8 mouse cellular contexts compared by ENCODE assay signal in genomic region chr4:62515490-62515889, GRCm38 (mm10). TPM values are rescaled to one million over a fixed set of nuclear protein-coding genes. Genes with fewer than 3 reads are reported as not detected.
DNase-seq lines count a peak whose midpoint lies in the region; ATAC-seq and TF ChIP-seq lines count a peak whose summit lies in the region.

No protein-coding gene starts in this region.

- peak overlapping the region; percentile 95 for H3K27ac ChIP-seq in cerebellum, adult 2 months (ENCODE audit: insufficient read depth, low read length)

- peaks cover 24% of the 10 kb centered on the region for H3K4me1 ChIP-seq in cerebellum, adult 2 months (ENCODE audit: control insufficient read depth, insufficient read depth, low read length)
- H3K4me1 ChIP-seq in lung, adult 2 months (ENCODE audit: control insufficient read depth, insufficient read depth, low read length) = peaks cover 6% of the 10 kb centered on the region; the same call in 1 of the 2 replicates

- peak overlapping the region; percentile 20 for H3K4me3 ChIP-seq in cerebellum, adult 2 months (replicated peaks; ENCODE audit: insufficient read depth, low read depth, low read length)
- H3K4me3 ChIP-seq in lung, adult 2 months (replicated peaks; ENCODE audit: extremely low read depth, low read depth, low read length) = no peak overlapping the region

- ATAC-seq in erythroid progenitor cell, adult 5-6 weeks (replicated peaks; ENCODE audit: low FRiP score, poor library complexity, severe bottlenecking) = peak; percentile 22
- ATAC-seq in megakaryocyte progenitor cell, adult 5-6 weeks (replicated peaks; ENCODE audit: poor library complexity) = peak; percentile 27

- no peaks in the 10 kb centered on the region for H3K27me3 ChIP-seq in cerebellum, adult 2 months (ENCODE audit: control insufficient read depth, insufficient read depth, low read length)

- TF ChIP-seq CTCF in cerebellum, adult 2 months (IDR thresholded peaks at IDR 0.05; ENCODE audit: borderline replicate concordance, insufficient read depth, low read depth, low read length) = no peak
- TF ChIP-seq CTCF in lung, adult 2 months (IDR thresholded peaks at IDR 0.05; ENCODE audit: insufficient read depth, low read length) = no peak

- WGBS in cerebellum, adult 2 months = 16% methylated on average over 3 of the region's 3 CpGs
- 36% methylated on average over 3 of the region's 3 CpGs for WGBS in lung, adult 2 months

- DNase-seq in cerebellum, adult 2 months = peak in 1 of 2 experiments; percentile 66
- DNase-seq in cerebellum, adult 8-10 months = no peak
- DNase-seq in lung, adult 2 months = no peak
- no peak for DNase-seq in lung, postnatal 14 days
- no peak for DNase-seq in layer of hippocampus, adult 8-10 months (ENCODE audit: low spot score in 2 of 2)
- no peak for DNase-seq in kidney, adult 18-20 months

- TF ChIP-seq POLR2A in cerebellum, adult 2 months (IDR thresholded peaks at IDR 0.05; ENCODE audit: borderline replicate concordance, insufficient read depth, low read length) = no peak
- 0 out of 2 replicates have a peak, but pooled peaks have one; percentile 15 for TF ChIP-seq POLR2A in lung, adult 2 months (IDR thresholded peaks at IDR 0.05; ENCODE audit: borderline replicate concordance, extremely low read depth, low read depth, low read length)

RNA-seq across cellular contexts. Expression of gene Alad, which starts 4.2 kb away (rescaled TPM):
- 64.4 and 72.3 TPM in 2 replicates for polyA plus RNA-seq in cerebellum, adult 2 months (2012; rRNA removed)
- polyA plus RNA-seq in lung, adult 2 months (2012; rRNA removed) = 139 and 141 TPM in 2 replicates
- total RNA-seq in erythroid progenitor cell, adult 5-6 weeks (2015; ENCODE audit: low replicate concordance) = 510 and 532 TPM in 2 replicates
- total RNA-seq in erythroid progenitor cell, adult 5-6 weeks (2017; ENCODE audit: low replicate concordance) = 271 and 392 TPM in 2 replicates
- 33.6 and 50.9 TPM in 2 replicates for total RNA-seq in megakaryocyte progenitor cell, adult 5-6 weeks (2015)
- 24.1 and 25.0 TPM in 2 replicates for total RNA-seq in megakaryocyte progenitor cell, adult 5-6 weeks (2017)
- 10 to 100 TPM; 28.4 to 34.6 (median 30.9) TPM for total RNA-seq in layer of hippocampus, adult 8-10 months (2022)

RNA-seq across cellular contexts. Expression of gene Pole3, which starts 9.4 kb away (rescaled TPM):
- 31.0 and 34.5 TPM in 2 replicates for polyA plus RNA-seq in cerebellum, adult 2 months (2012; rRNA removed)
- polyA plus RNA-seq in lung, adult 2 months (2012; rRNA removed) = 8.9 and 16.1 TPM in 2 replicates
- 45.4 and 74.2 TPM in 2 replicates for total RNA-seq in erythroid progenitor cell, adult 5-6 weeks (2015; ENCODE audit: low replicate concordance)
- 51.3 and 53.0 TPM in 2 replicates for total RNA-seq in erythroid progenitor cell, adult 5-6 weeks (2017; ENCODE audit: low replicate concordance)
- total RNA-seq in megakaryocyte progenitor cell, adult 5-6 weeks (2015) = 56.8 and 60.9 TPM in 2 replicates
- 80.7 TPM in 2 replicates for total RNA-seq in megakaryocyte progenitor cell, adult 5-6 weeks (2017)
- total RNA-seq in layer of hippocampus, adult 8-10 months (2022) = 10 to 100 TPM; 27.5 to 29.7 (median 27.9) TPM

RNA-seq across cellular contexts. Expression of gene 4933430I17Rik, which starts 9.7 kb away (rescaled TPM):
- 0.52 and 0.72 TPM in 2 replicates for polyA plus RNA-seq in cerebellum, adult 2 months (2012; rRNA removed)
- 0.08 and 0.15 TPM in 2 replicates for polyA plus RNA-seq in lung, adult 2 months (2012; rRNA removed)
- not detected in 2 replicates for total RNA-seq in erythroid progenitor cell, adult 5-6 weeks (2015; ENCODE audit: low replicate concordance)
- 0.90 TPM in 1 of 2 replicates, not detected in the other for total RNA-seq in erythroid progenitor cell, adult 5-6 weeks (2017; ENCODE audit: low replicate concordance)
- total RNA-seq in megakaryocyte progenitor cell, adult 5-6 weeks (2015) = 0.27 TPM in 1 of 2 replicates, not detected in the other
- 0.08 and 1.4 TPM in 2 replicates for total RNA-seq in megakaryocyte progenitor cell, adult 5-6 weeks (2017)
- total RNA-seq in layer of hippocampus, adult 8-10 months (2022) = under 1 TPM in 3 of 4 experiments, not detected in 1; 0.23 to 0.59 (median 0.55) TPM

RNA-seq across cellular contexts. Expression of gene Hdhd3, which starts 12.2 kb away (rescaled TPM):
- polyA plus RNA-seq in cerebellum, adult 2 months (2012; rRNA removed) = 9.3 and 9.7 TPM in 2 replicates
- polyA plus RNA-seq in lung, adult 2 months (2012; rRNA removed) = 10.0 and 14.1 TPM in 2 replicates
- total RNA-seq in erythroid progenitor cell, adult 5-6 weeks (2015; ENCODE audit: low replicate concordance) = not detected in 2 replicates
- not detected in 2 replicates for total RNA-seq in erythroid progenitor cell, adult 5-6 weeks (2017; ENCODE audit: low replicate concordance)
- 1.1 and 3.3 TPM in 2 replicates for total RNA-seq in megakaryocyte progenitor cell, adult 5-6 weeks (2015)
- total RNA-seq in megakaryocyte progenitor cell, adult 5-6 weeks (2017) = 0.92 and 2.5 TPM in 2 replicates
- total RNA-seq in layer of hippocampus, adult 8-10 months (2022) = 10 to 100 TPM in 1 of 4 experiments, 1 to 10 TPM in 3; 8.6 to 11.5 (median 9.6) TPM

RNA-seq across cellular contexts. Expression of gene Bspry, which starts 35.6 kb away (rescaled TPM):
- polyA plus RNA-seq in cerebellum, adult 2 months (2012; rRNA removed) = 1.2 and 1.3 TPM in 2 replicates
- polyA plus RNA-seq in lung, adult 2 months (2012; rRNA removed) = 26.0 and 31.0 TPM in 2 replicates
- not detected in 2 replicates for total RNA-seq in erythroid progenitor cell, adult 5-6 weeks (2015; ENCODE audit: low replicate concordance)
- total RNA-seq in erythroid progenitor cell, adult 5-6 weeks (2017; ENCODE audit: low replicate concordance) = not detected in 2 replicates
- not detected in 2 replicates for total RNA-seq in megakaryocyte progenitor cell, adult 5-6 weeks (2015)
- not detected in 2 replicates for total RNA-seq in megakaryocyte progenitor cell, adult 5-6 weeks (2017)
- under 1 TPM in 3 of 4 experiments, not detected in 1; 0.28 to 0.43 (median 0.30) TPM for total RNA-seq in layer of hippocampus, adult 8-10 months (2022)

Comparison
In these comparisons a context has a peak if more than half of its experiments do, and no peak if none do; other contexts are left out.
1. RNA of gene Alad, which starts 4.2 kb away (total RNA-seq): 271 to 532 TPM in erythroid progenitor cell, adult 5-6 weeks; 24.1 to 50.9 TPM in megakaryocyte progenitor cell, adult 5-6 weeks and 28.4 to 34.6 TPM in layer of hippocampus, adult 8-10 months; every median in the first group is over 4 times any median in the second.